ENCODE assay signal across 23 mouse cellular contexts in genomic region chr2:180562146-180562545, GRCm38 (mm10). TPM values are rescaled to one million over a fixed set of nuclear protein-coding genes. Genes with fewer than 3 reads are reported as not detected.
DNase-seq lines count a peak whose midpoint lies in the region; ATAC-seq and TF ChIP-seq lines count a peak whose summit lies in the region.
"Had no signal": no experiment of that assay in that cellular context is flagged by ENCODE, and none has a peak within 500 bp of the region (broad histone marks: within the 10 kb centered on the region; RNA-seq: fewer than 3 reads in every experiment).

No protein-coding gene starts in this region.

- WGBS in heart, postnatal 0 days = 44% methylated on average over 5 of the region's 5 CpGs

- no peak for DNase-seq in heart, postnatal 0 days (ENCODE audit: low spot score)
- no peak for DNase-seq in heart, postnatal 36 days
- no peak for DNase-seq in layer of hippocampus, adult 2 months (ENCODE audit: low spot score in 2 of 2)
- DNase-seq in layer of hippocampus, postnatal 36 days = no peak
- DNase-seq in 416B (ENCODE audit: low read depth) = peak; percentile 79
- DNase-seq in brain, adult 2 months (ENCODE audit: low read depth, low spot score) = peak; percentile 37
- no peak for DNase-seq in ovary, adult 18-20 months (ENCODE audit: low spot score)
- DNase-seq in cerebellum, postnatal 14 days = no peak
- DNase-seq: adrenal gland, postnatal 10 days; cerebellum, adult 18-20 months; cerebellum, adult 9-11 months; embryo, embryonic 11 days; gastrocnemius, postnatal 14 days; heart, adult 2 months had no signal

- no peak for TF ChIP-seq EP300 in heart, postnatal 0 days (IDR thresholded peaks at IDR 0.05; ENCODE audit: low read depth)

- no peaks in the 10 kb centered on the region for H3K27me3 ChIP-seq in heart, postnatal 0 days (ENCODE audit: control insufficient read depth, insufficient read depth, low read length)
- H3K27me3 ChIP-seq: CH12.LX; embryonic facial prominence, embryonic 15.5 days; forebrain, embryonic 15.5 days; heart, embryonic 15.5 days had no signal

- H3K4me2 ChIP-seq in heart, postnatal 0 days (ENCODE audit: low read depth, low read length) = no peak overlapping the region
- H3K4me2 ChIP-seq: embryonic facial prominence, embryonic 15.5 days; forebrain, embryonic 15.5 days; heart, embryonic 11.5 days; heart, embryonic 15.5 days; hindbrain, embryonic 12.5 days had no signal

- intact Hi-C loops in heart, postnatal 36 days (cut with DNase I) = no loop called here

- H3K9me3 ChIP-seq in heart, postnatal 0 days (replicated peaks; ENCODE audit: control insufficient read depth, low read length) = no peaks in the 10 kb centered on the region
- H3K9me3 ChIP-seq: embryonic facial prominence, embryonic 15.5 days; forebrain, embryonic 15.5 days; heart, embryonic 15.5 days; hindbrain, embryonic 12.5 days had no signal

- H3K9ac ChIP-seq in heart, postnatal 0 days (replicated peaks; ENCODE audit: low read depth, low read length) = no peak overlapping the region
- H3K9ac ChIP-seq: embryonic facial prominence, embryonic 15.5 days; forebrain, embryonic 15.5 days; heart, embryonic 15.5 days; hindbrain, embryonic 12.5 days had no signal

- H3K36me3 ChIP-seq in heart, postnatal 0 days (replicated peaks; ENCODE audit: control insufficient read depth, insufficient read depth, low read length) = no peaks in the 10 kb centered on the region
- H3K36me3 ChIP-seq: embryonic facial prominence, embryonic 15.5 days; forebrain, embryonic 10.5 days; forebrain, embryonic 15.5 days; heart, embryonic 15.5 days; hindbrain, embryonic 12.5 days had no signal

- H3K4me1 ChIP-seq in heart, postnatal 0 days (ENCODE audit: control insufficient read depth, insufficient read depth) = no peaks in the 10 kb centered on the region
- H3K4me1 ChIP-seq: embryonic facial prominence, embryonic 15.5 days; heart, embryonic 15.5 days had no signal

- H3K27ac ChIP-seq in heart, postnatal 0 days (ENCODE audit: low read depth) = no peak overlapping the region
- no peak overlapping the region for H3K27ac ChIP-seq in layer of hippocampus, adult 2 months
- H3K27ac ChIP-seq: embryonic facial prominence, embryonic 15.5 days; forebrain, embryonic 10.5 days; forebrain, embryonic 15.5 days; heart, adult 2 months; heart, embryonic 15.5 days; hindbrain, embryonic 12.5 days had no signal

- no peak for ATAC-seq in heart, postnatal 0 days (ENCODE audit: insufficient read depth, low read depth)
- ATAC-seq: forebrain, embryonic 15.5 days; intestine, embryonic 16.5 days had no signal

- H3K4me3 ChIP-seq in heart, postnatal 0 days (ENCODE audit: low read depth, low read length) = no peak overlapping the region
- no peak overlapping the region for H3K4me3 ChIP-seq in layer of hippocampus, adult 2 months
- H3K4me3 ChIP-seq: embryonic facial prominence, embryonic 15.5 days; erythroblast, embryonic 14.5 days; forebrain, embryonic 10.5 days; forebrain, embryonic 15.5 days; heart, adult 2 months; heart, embryonic 15.5 days; hindbrain, embryonic 12.5 days had no signal

- TF ChIP-seq CTCF in heart, postnatal 0 days (IDR thresholded peaks at IDR 0.05; ENCODE audit: low read depth) = peak; percentile 11; the same call in 1 of the 2 replicates
- TF ChIP-seq CTCF in layer of hippocampus, adult 2 months (conservative IDR thresholded peaks at IDR 0.05) = peak; percentile 14; the same call in 1 of the 2 replicates

RNA-seq across cellular contexts. Expression of gene Mrgbp, which starts 19.0 kb away (rescaled TPM):
- total RNA-seq in heart, postnatal 0 days (2014; rRNA removed; ENCODE audit: low replicate concordance) = 40.5 and 54.3 TPM in 2 replicates
- polyA plus RNA-seq in heart, postnatal 0 days (2015; fragmentation: Nextera tagmentation; extraction: Ambion mirVana) = 19.5 and 20.5 TPM in 2 replicates
- total RNA-seq in heart, postnatal 36 days (2021) = 10 to 100 TPM; 13.1 to 13.7 TPM
- total RNA-seq in layer of hippocampus, adult 2 months (2021) = 10 to 100 TPM; 19.4 to 23.4 TPM
- 10 to 100 TPM; 20.1 to 21.9 TPM for total RNA-seq in layer of hippocampus, postnatal 36 days (2021)

RNA-seq across cellular contexts. Expression of gene Ogfr, which starts 26.9 kb away (rescaled TPM):
- total RNA-seq in heart, postnatal 0 days (2014; rRNA removed; ENCODE audit: low replicate concordance) = 81.0 and 81.6 TPM in 2 replicates
- 33.0 and 39.3 TPM in 2 replicates for polyA plus RNA-seq in heart, postnatal 0 days (2015; fragmentation: Nextera tagmentation; extraction: Ambion mirVana)
- total RNA-seq in heart, postnatal 36 days (2021) = 10 to 100 TPM; 35.1 to 39.6 TPM
- 10 to 100 TPM; 36.2 to 40.6 TPM for total RNA-seq in layer of hippocampus, adult 2 months (2021)
- 10 to 100 TPM; 39.7 to 43.8 TPM for total RNA-seq in layer of hippocampus, postnatal 36 days (2021)

RNA-seq across cellular contexts. Expression of gene Col9a3, which starts 35.4 kb away (rescaled TPM):
- total RNA-seq in heart, postnatal 0 days (2014; rRNA removed; ENCODE audit: low replicate concordance) = 0.62 and 1.3 TPM in 2 replicates
- 0.77 and 1.3 TPM in 2 replicates for polyA plus RNA-seq in heart, postnatal 0 days (2015; fragmentation: Nextera tagmentation; extraction: Ambion mirVana)
- total RNA-seq in heart, postnatal 36 days (2021) = under 1 TPM in 1 of 2 experiments, not detected in 1; 0.47 TPM
- 10 to 100 TPM in 1 of 2 experiments, 1 to 10 TPM in 1; 6.8 to 10.4 TPM for total RNA-seq in layer of hippocampus, adult 2 months (2021)
- 10 to 100 TPM in 1 of 2 experiments, 1 to 10 TPM in 1; 9.3 to 13.9 TPM for total RNA-seq in layer of hippocampus, postnatal 36 days (2021)

Comparison
In these comparisons a context has a peak if more than half of its experiments do, and no peak if none do; other contexts are left out.
1. DNase-seq: peak in 416B (single experiment) and brain, adult 2 months (single experiment); none in heart, postnatal 0 days (single experiment), heart, postnatal 36 days (0 of 2), layer of hippocampus, adult 2 months (0 of 2), layer of hippocampus, postnatal 36 days (0 of 2), ovary, adult 18-20 months (single experiment) and cerebellum, postnatal 14 days (0 of 2).